Mouse (Mus musculus) kidney, adult 2 months (tissue): Measurements from ENCODE around the gene Bdkrb2.

Source experiments
- CTCF ChIP-seq: fragments of 200-500 bp; conservative IDR thresholded peaks from 2 replicates; pipeline ENCODE4 v1.5.1; 2011; ENCODE audit warnings: low read depth, mild to moderate bottlenecking, control low read depth, low read length, moderate library complexity, mixed read lengths; ENCODE audit not compliant: insufficient read depth, insufficient read length
- POLR2A ChIP-seq: fragments of 200-500 bp; IDR thresholded peaks from one replicate; pipeline ENCODE4 v1.6.1; 2011; ENCODE audit warnings: low read depth, low read length, control low read depth

DNA sequence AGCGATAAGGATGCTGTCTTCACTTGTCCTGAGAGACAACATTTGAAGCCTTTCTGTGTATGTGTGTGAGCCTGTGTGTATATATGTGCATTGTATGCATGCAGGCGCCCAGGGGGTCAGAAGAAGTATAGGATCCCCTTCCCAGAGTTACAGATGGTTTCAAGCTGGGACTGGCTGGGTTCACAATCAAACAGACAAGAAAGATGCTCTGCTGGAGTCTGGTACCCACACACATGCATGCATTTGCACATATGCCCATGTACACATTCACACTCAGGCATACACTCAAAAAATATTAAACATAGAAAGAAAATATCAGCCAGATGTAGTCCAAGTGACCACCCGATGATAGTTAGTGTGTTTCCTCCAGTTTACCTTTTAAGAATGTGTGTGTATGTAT, 20.5 kb upstream of the Bdkrb2 start:
- TF ChIP-seq CTCF, result no peak
- TF ChIP-seq POLR2A, result no peak
